9 mouse cellular contexts compared by ENCODE assay signal in the genomic region with DNA sequence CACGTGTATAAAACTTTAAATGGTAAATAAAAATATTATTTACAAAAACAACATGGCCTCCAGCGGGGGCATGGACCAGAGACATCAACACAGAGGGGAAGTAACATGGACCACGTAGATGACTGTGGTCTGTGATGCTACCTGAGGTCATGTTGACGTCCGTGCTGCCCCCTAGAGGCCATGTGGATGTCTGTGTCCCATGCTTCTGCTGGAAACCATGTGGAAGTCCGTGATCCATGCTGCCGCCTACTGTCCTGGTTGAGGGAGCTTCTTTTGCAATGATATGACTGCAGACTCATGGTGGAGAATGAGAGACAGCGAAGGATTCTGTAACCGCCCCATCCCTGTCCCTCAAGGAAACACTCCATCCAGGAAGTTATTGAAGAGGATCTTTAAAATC.
DNase-seq lines count a peak whose midpoint lies in the region; ATAC-seq and TF ChIP-seq lines count a peak whose summit lies in the region.
"Had no signal": no experiment of that assay in that cellular context is flagged by ENCODE, and none has a peak within 500 bp of the region (broad histone marks: within the 10 kb centered on the region; RNA-seq: fewer than 3 reads in every experiment).

No protein-coding gene starts in this region.

- H3K27me3 ChIP-seq in kidney, embryonic 16.5 days (ENCODE audit: insufficient read depth, low read length): no peaks in the 10 kb centered on the region
- no peaks in the 10 kb centered on the region for H3K27me3 ChIP-seq in CH12.LX (replicated peaks)

- no peaks in the 10 kb centered on the region for H3K4me1 ChIP-seq in kidney, embryonic 16.5 days (ENCODE audit: insufficient read depth, low read length)
- H3K4me1 ChIP-seq in CH12.LX (ENCODE audit: control insufficient read depth in 1 of 2, insufficient read depth in 2 of 2): no peaks in the 10 kb centered on the region

- no peak for TF ChIP-seq POLR2A in CH12.LX (IDR thresholded peaks at IDR 0.05; ENCODE audit: low read depth, low read length)

- no peak overlapping the region for H3K27ac ChIP-seq in kidney, embryonic 16.5 days (ENCODE audit: low read length)
- H3K27ac ChIP-seq in CH12.LX (ENCODE audit: insufficient read depth, low read depth): no peak overlapping the region

- no peak for ATAC-seq in kidney, embryonic 16.5 days (ENCODE audit: low FRiP score, low TSS enrichment)
- ATAC-seq in monocyte, adult 5-6 weeks (replicated peaks; ENCODE audit: insufficient number of reproducible peaks, low FRiP score, low TSS enrichment, poor library complexity, severe bottlenecking): no peak

- peak; percentile 62 to 99 for TF ChIP-seq CTCF in CH12.LX (conservative IDR thresholded peaks at IDR 0.05 in 1 of 2, IDR thresholded peaks at IDR 0.05 in 1 of 2; ENCODE audit: low read depth in 2 of 2, low read length in 2 of 2)

- no peak overlapping the region for H3K4me3 ChIP-seq in kidney, embryonic 16.5 days (ENCODE audit: low read length)
- H3K4me3 ChIP-seq in CH12.LX (replicated peaks in 1 of 3; ENCODE audit: low read depth in 2 of 3, low read length in 2 of 3, poor library complexity in 1 of 3): no peak overlapping the region
- H3K4me3 ChIP-seq: myocyte had no signal

- H3K4me2 ChIP-seq in kidney, embryonic 16.5 days (replicated peaks; ENCODE audit: low read depth, low read length): no peak overlapping the region
- no peak overlapping the region for H3K4me2 ChIP-seq in CH12.LX (ENCODE audit: insufficient read depth, low read depth, poor library complexity, severe bottlenecking)

- no peaks in the 10 kb centered on the region for H3K36me3 ChIP-seq in kidney, embryonic 16.5 days (ENCODE audit: insufficient read depth, low read length)
- no peaks in the 10 kb centered on the region for H3K36me3 ChIP-seq in CH12.LX (replicated peaks in 1 of 2; ENCODE audit: control insufficient read depth in 1 of 2, insufficient read depth in 1 of 2, low read length in 1 of 2)

- peak; percentile 46 for DNase-seq in kidney, adult 18-20 months
- DNase-seq in CH12.LX (ENCODE audit: extremely low read depth) (peak; percentile 89), adipocyte (ENCODE audit: low spot score) (peak; percentile 14)
- peak; percentile 69 for DNase-seq in embryo, embryonic 11 days
- peak; percentile 52 to 76 for DNase-seq in kidney, postnatal 36 days
- peak; percentile 14 for DNase-seq in retina, postnatal 7 days (ENCODE audit: low read depth, low spot score)

- WGBS in kidney, embryonic 16.5 days: 45% methylated on average over 9 of the region's 9 CpGs

- dilution Hi-C loops in CH12.LX (cut with MboI; ENCODE audit: extremely low pct_ligation_motif_present, extremely low pct_unique_long_range_greater_than_20kb, low sequenced_read_pairs): no loop called here

- no peaks in the 10 kb centered on the region for H3K79me2 ChIP-seq in CH12.LX (replicated peaks; ENCODE audit: control insufficient read depth, extremely low read depth, insufficient read depth, poor library complexity, severe bottlenecking)

- no peak overlapping the region for H3K9ac ChIP-seq in kidney, embryonic 16.5 days (replicated peaks; ENCODE audit: low read length)
- H3K9ac ChIP-seq in CH12.LX (ENCODE audit: insufficient read depth, low read depth): no peak overlapping the region

- peak; percentile 88 for TF ChIP-seq RAD21 in CH12.LX (IDR thresholded peaks at IDR 0.05; ENCODE audit: low read depth, low read length)

- no peak for TF ChIP-seq EP300 in CH12.LX (IDR thresholded peaks at IDR 0.05; ENCODE audit: low read length)

- H3K9me3 ChIP-seq in kidney, embryonic 16.5 days (ENCODE audit: low read length): no peaks in the 10 kb centered on the region
- no peaks in the 10 kb centered on the region for H3K9me3 ChIP-seq in CH12.LX (replicated peaks; ENCODE audit: low read length)

- in situ Hi-C loops in CH12.LX (cut with MboI; ENCODE audit: low pct_ligation_motif_present, low pct_unique_long_range_greater_than_20kb, low sequenced_read_pairs): loop anchor here (5.0 to 25.0 kb wide), 2 partner anchors 118 to 643 kb away; no protein-coding TSS in a partner anchor

TF ChIP-seq in CH12.LX, 34 proteins besides CTCF, POLR2A, EP300 and RAD21:
- TF ChIP-seq GABPA (IDR thresholded peaks at IDR 0.05; ENCODE audit: insufficient replicate concordance, low read depth, low read length) (no peak), POLR2AphosphoS2 (IDR thresholded peaks at IDR 0.05; ENCODE audit: low read depth, low read length) (no peak), MXI1 (IDR thresholded peaks at IDR 0.05; ENCODE audit: low read depth, low read length) (peak; percentile 18; the same call in 1 of the 2 replicates), IRF4 (IDR thresholded peaks at IDR 0.05; ENCODE audit: low read depth, low read length) (peak; percentile 63), MYC (IDR thresholded peaks at IDR 0.05; ENCODE audit: low read depth, low read length) (peak; percentile 98), ZMIZ1 (IDR thresholded peaks at IDR 0.05; ENCODE audit: low read depth, low read length) (no peak), SIN3A (IDR thresholded peaks at IDR 0.05; ENCODE audit: low read length) (no peak; the same call in 1 of the 2 replicates), PAX5 (IDR thresholded peaks at IDR 0.05; ENCODE audit: low read length) (no peak), CHD2 (IDR thresholded peaks at IDR 0.05; ENCODE audit: low read length) (no peak), ZKSCAN1 (IDR thresholded peaks at IDR 0.05; ENCODE audit: borderline replicate concordance, low read depth, low read length) (no peak), SMC3 (IDR thresholded peaks at IDR 0.05; ENCODE audit: low read depth, low read length) (peak; percentile 97), MAX (IDR thresholded peaks at IDR 0.05; ENCODE audit: low read length) (peak; percentile 95), ZC3H11A (IDR thresholded peaks at IDR 0.05; ENCODE audit: low read depth, low read length) (peak; percentile 67), NELFE (IDR thresholded peaks at IDR 0.05; ENCODE audit: low read depth, low read length) (peak; percentile 62; the same call in 1 of the 2 replicates), TBP (conservative IDR thresholded peaks at IDR 0.05; ENCODE audit: low read depth, low read length) (no peak), JUND (conservative IDR thresholded peaks at IDR 0.05; ENCODE audit: low read depth, low read length) (peak; percentile 58; the same call in 1 of the 2 replicates), HCFC1 (IDR thresholded peaks at IDR 0.05; ENCODE audit: low read depth, low read length) (peak; percentile 25; the same call in 1 of the 2 replicates), TCF12 (IDR thresholded peaks at IDR 0.05; ENCODE audit: low read depth, low read length) (no peak), RCOR1 (conservative IDR thresholded peaks at IDR 0.05; ENCODE audit: low read depth, low read length) (no peak), ZNF384 (IDR thresholded peaks at IDR 0.05; ENCODE audit: low read depth, low read length) (0 out of 2 replicates have a peak, but pooled peaks have one; percentile 27), E2F4 (IDR thresholded peaks at IDR 0.05; ENCODE audit: insufficient replicate concordance, low read depth, low read length) (no peak), JUN (IDR thresholded peaks at IDR 0.05; ENCODE audit: insufficient read depth, low read depth, low read length) (no peak), NRF1 (IDR thresholded peaks at IDR 0.05; ENCODE audit: low read depth, low read length) (0 out of 2 replicates have a peak, but pooled peaks have one; percentile 14), UBTF (IDR thresholded peaks at IDR 0.05; ENCODE audit: low read depth, low read length) (no peak), BHLHE40 (IDR thresholded peaks at IDR 0.05; ENCODE audit: low read depth, low read length) (no peak), MAFK (IDR thresholded peaks at IDR 0.05; ENCODE audit: insufficient replicate concordance, low read length) (no peak), CHD1 (IDR thresholded peaks at IDR 0.05; ENCODE audit: low read depth, low read length) (no peak), MEF2A (IDR thresholded peaks at IDR 0.05; ENCODE audit: borderline replicate concordance, low read depth, low read length) (peak; percentile 57; the same call in 1 of the 2 replicates), USF1 (IDR thresholded peaks at IDR 0.05; ENCODE audit: low read depth, low read length) (no peak), ELF1 (IDR thresholded peaks at IDR 0.05; ENCODE audit: low read depth, low read length) (peak; percentile 17; the same call in 1 of the 2 replicates)

Comparison
In these comparisons a context has a peak if more than half of its experiments do, and no peak if none do; other contexts are left out.
1. DNase-seq: peak in every context shown above with its lines; median percentile 89 in CH12.LX; 69 in embryo, embryonic 11 days; 64 in kidney, postnatal 36 days; 46 in kidney, adult 18-20 months; 14 in adipocyte; 14 in retina, postnatal 7 days.